Mouse (Mus musculus) kidney, adult 2 months (tissue): ENCODE results near the gene Plch2.

Source experiments
- CTCF ChIP-seq: fragments of 200-500 bp; conservative IDR thresholded peaks from 2 replicates; pipeline ENCODE4 v1.5.1; 2011; ENCODE audit warnings: low read depth, mild to moderate bottlenecking, control low read depth, low read length, moderate library complexity, mixed read lengths; ENCODE audit not compliant: insufficient read depth, insufficient read length
- POLR2A ChIP-seq: fragments of 200-500 bp; IDR thresholded peaks from one replicate; pipeline ENCODE4 v1.6.1; 2011; ENCODE audit warnings: low read depth, low read length, control low read depth

GRCm38 (mm10) chr4:155017253-155017878 is 39.2 kb downstream of the Plch2 start:
- TF ChIP-seq POLR2A (no peak), CTCF (no peak)
